Mouse (Mus musculus) urinary bladder, adult 18-20 months (tissue): Measurements from ENCODE around the gene Chmp2a.

Source experiments
- DNase-seq, 2 experiments: peaks; one replicate each; pipeline ENCODE4 v3.0.0; 2022; ENCODE audit warnings: low spot score in 2 of 2, mixed read lengths in 2 of 2

Gene Chmp2a

GRCm38 (mm10) chr7:13003380-13003779, 31.2 kb downstream of the Chmp2a start:
- DNase-seq = no peak

DNA sequence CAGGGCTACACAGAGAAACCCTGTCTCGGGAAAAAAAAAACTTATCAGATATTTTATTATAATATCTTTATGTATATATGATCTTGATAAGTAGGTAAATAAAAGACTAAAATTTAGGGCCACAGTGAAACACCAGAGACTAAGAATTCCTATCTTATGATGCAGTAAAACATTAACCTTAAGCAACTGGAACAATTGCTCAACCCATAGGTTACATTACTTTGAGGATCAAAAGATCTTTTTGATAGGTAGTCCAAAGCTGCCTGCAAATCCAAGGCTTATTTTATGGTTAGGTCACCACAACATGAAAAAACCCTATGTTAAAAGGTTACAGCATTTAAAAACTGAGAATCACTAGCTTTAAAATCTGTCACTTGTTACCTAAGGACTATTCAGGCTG, 33.0 kb downstream of the Chmp2a start:
- no peak for DNase-seq

DNA sequence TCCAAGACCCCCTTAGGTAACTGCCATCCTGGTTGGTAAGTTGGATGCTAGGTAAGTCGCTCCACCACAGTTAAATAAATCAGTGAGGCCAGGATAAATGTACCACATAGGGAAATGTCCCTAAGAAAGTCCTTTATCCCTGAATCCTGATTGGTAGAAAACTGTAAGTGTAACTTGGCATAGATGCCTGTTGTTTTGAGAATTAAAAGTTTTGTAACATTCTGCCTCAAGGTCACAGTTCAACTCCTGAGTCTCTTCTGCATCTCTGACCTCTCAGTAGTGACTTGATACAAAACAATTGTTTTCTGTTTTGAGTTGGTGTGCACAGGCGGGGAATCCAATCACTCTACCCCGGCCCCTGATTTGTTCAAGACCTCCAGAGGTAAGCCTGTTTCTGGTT, 35.8 kb downstream of the Chmp2a start, which contains the start of gene Trim28:
Gene Trim28 (plus strand): TSS at position 264 of the 400 bp plus-strand sequence.
- DNase-seq = no peak

DNA sequence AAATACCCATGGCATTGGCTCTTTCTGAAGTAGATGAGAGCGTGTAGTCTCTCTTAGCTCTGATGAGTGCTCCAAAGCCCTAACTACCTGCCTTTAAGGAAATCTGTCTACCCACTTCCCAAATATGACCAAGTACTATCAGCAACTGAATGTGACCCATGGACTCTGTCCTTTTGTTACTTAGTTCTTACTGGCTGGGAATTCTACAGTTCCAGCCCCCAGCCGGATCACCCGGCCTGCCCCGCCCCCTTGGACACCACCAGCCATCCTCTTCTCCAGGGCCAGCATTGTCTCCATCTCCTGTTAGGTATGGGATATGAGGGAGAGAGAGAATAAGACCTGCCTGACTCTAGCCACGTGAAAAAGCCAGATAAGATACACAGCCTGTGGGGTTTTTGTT, 36.6 kb downstream of the Chmp2a start, which contains the start of gene Slc27a5:
Gene Slc27a5 (minus strand): TSS at position 140 of the 400 bp plus-strand sequence.
- no peak for DNase-seq

- DNase-seq = no peak
Observed at GRCm38 (mm10) chr7:12997230-12997629, 37.4 kb downstream of the Chmp2a start.

DNA sequence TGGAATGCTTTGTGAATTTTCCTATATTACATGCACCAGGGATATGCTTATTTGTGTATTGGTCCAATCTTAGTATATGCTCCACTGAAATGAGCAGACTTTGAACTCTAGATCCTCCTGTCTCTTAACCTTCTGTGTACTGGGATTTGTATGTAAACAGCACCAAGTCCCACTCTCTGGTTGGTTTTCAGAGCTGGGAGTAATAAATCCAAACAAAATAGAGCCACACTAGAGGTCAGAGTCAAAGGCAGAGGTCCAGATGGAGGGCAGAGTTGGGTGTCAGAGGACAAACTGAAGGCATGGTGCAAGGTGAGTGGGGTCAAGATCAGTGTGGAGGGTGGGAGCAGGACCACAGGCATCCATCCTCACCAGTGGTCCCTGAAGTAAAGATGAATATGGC, 38.7 kb downstream of the Chmp2a start:
- DNase-seq = no peak

GRCm38 (mm10) chr7:12993148-12993547, 41.5 kb downstream of the Chmp2a start:
- no peak for DNase-seq

DNA sequence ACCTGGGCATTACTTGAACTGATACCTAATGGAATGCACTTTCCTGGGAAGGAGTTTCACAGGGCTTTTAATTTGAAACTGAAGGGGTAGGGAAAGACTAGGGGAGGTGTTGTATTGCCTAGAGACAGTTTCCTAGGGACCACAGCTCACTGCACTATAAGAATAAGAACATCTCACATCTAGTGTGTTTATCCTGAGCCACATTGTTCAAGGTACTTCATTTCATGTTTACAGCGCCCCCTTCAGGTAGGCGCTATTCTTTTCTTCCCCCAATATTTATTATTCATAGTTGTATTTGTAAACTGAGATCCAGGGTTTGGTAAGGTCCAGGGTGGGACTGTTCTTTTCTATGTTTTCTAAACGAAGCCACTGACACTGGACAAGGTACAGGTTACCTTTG, 42.4 kb downstream of the Chmp2a start:
- DNase-seq = no peak

DNA sequence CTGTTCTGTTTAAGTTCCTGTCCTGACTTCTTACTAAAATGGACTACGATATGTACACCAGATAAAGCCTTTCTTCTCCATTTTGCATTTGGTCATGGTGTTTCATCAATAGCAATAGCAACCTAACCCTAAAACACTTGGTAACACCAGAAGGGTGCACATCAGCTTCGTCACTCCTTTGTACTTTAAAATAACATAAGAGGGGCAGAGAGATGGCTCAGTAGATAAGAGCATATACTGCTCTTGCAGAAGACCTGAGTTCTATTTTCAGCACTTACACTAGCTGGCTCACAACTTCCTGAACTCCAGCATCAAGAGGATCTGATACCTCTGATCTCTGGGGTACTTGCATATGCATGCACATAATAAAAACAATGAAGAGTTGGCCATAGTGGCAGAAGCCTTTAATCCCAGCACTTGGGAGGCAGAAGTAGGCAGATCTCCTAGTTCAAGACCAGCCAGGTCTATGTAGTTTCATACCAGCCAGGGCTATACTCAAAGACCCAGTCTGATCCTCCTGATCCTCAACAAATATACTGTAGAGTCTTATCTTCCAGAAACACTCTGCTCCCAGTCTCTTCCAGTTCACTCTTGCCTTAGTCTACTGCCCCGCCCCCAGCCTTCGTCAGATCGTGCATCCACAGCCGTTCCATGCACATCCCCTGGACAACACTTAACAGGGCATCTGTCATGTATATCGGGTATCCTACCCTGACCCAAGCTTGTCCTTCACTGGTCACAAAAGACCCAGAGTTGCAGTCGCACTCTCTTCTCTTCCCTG, 47.0 kb downstream of the Chmp2a start:
- no peak for DNase-seq

- no peak for DNase-seq
Observed at GRCm38 (mm10) chr7:12986906-12987305, 47.7 kb downstream of the Chmp2a start.

GRCm38 (mm10) chr7:12985724-12986123, 48.9 kb downstream of the Chmp2a start:
- DNase-seq = no peak
